Mouse (Mus musculus) olfactory bulb, adult 2 months (tissue): ENCODE data around the gene Lgmn. TPM values are rescaled to one million over a fixed set of nuclear protein-coding genes. Genes with fewer than 3 reads are reported as not detected.
A peak's percentile ranks its signal among the peaks of the same experiment; 100 is the strongest.

Source experiments
- H3K27ac ChIP-seq: fragments of 200-500 bp; 2 replicates; pipeline ENCODE4 v1.5.1; 2012; ENCODE audit warnings: low read depth, low read length; ENCODE audit not compliant: insufficient read depth
- H3K4me1 ChIP-seq: fragments of 200-500 bp; 2 replicates; pipeline ENCODE4 v1.6.1; 2012; ENCODE audit warnings: low read length; ENCODE audit not compliant: control insufficient read depth, insufficient read depth
- H3K4me3 ChIP-seq: fragments of 200-500 bp; 2 replicates; pipeline ENCODE4 v1.5.1; 2012; ENCODE audit warnings: mild to moderate bottlenecking, low read depth, low read length, moderate library complexity; ENCODE audit not compliant: insufficient read depth
- CTCF ChIP-seq: fragments of 200-500 bp; IDR thresholded peaks from 2 replicates; pipeline ENCODE4 v1.5.1; 2012; ENCODE audit warnings: low read depth, mild to moderate bottlenecking, low read length, moderate library complexity; ENCODE audit not compliant: insufficient read depth
- POLR2A ChIP-seq: fragments of 200-500 bp; IDR thresholded peaks from 2 replicates; pipeline ENCODE4 v1.6.1; 2012; ENCODE audit warnings: mild to moderate bottlenecking, low read depth, low read length, moderate library complexity; ENCODE audit not compliant: insufficient read depth
- WGBS: fragments of 180-500 bp; shearing (Covaris S2); methylation state at CpG from one replicate; pipeline ENCODE4 v1.1.7; 2018; 5-methylcytosine and 5-hydroxymethylcytosine counted together
- polyA plus RNA-seq: library from polyadenylated mRNA; stranded (reverse); fragments of >200 nt; gene quantifications from 2 replicates; pipeline ENCODE4 v1.2.4, GENCODE M21; 2012; ENCODE audit warnings: low replicate concordance; ENCODE audit not compliant: missing spikeins, insufficient read depth, insufficient read length

The Lgmn gene
- polyA plus RNA-seq, 1 experiment: not detected

GRCm38 (mm10) chr12:102423625-102424024 is 16.0 kb downstream of the Lgmn start:
- H3K4me1 ChIP-seq: peaks cover 11% of the 10 kb centered on the region
- no peak overlapping the region for H3K4me3 ChIP-seq
- WGBS: 93% methylated on average over 8 of the region's 8 CpGs
- no peak overlapping the region for H3K27ac ChIP-seq
- no peak for TF ChIP-seq CTCF

- 82% methylated on average over 11 of the region's 11 CpGs for WGBS
- H3K27ac ChIP-seq: no peak overlapping the region
Measured at GRCm38 (mm10) chr12:102422623-102423320, 16.8 kb downstream of the Lgmn start.

GRCm38 (mm10) chr12:102422065-102422464 is 17.5 kb downstream of the Lgmn start:
- Histone ChIP-seq H3K4me1 (peaks cover 12% of the 10 kb centered on the region), H3K4me3 (no peak overlapping the region), H3K27ac (0 out of 2 replicates have a peak overlapping the region, but pooled peaks have one; percentile 5)
- whole genome bisulfite sequencing: 33% methylated on average over 6 of the region's 6 CpGs
- TF ChIP-seq POLR2A (no peak), CTCF (no peak)

More at GRCm38 (mm10) chr12:102422623-102423320, 16.8 kb downstream of the Lgmn start:
- TF ChIP-seq POLR2A (no peak), CTCF (no peak)
- no peak overlapping the region for H3K4me3 ChIP-seq
- H3K4me1 ChIP-seq: peaks cover 11% of the 10 kb centered on the region

- H3K4me3 ChIP-seq: no peak overlapping the region
- 81% methylated on average over 10 of the region's 10 CpGs for WGBS
- H3K27ac ChIP-seq: no peak overlapping the region
- peaks cover 24% of the 10 kb centered on the region for H3K4me1 ChIP-seq
- TF ChIP-seq CTCF (no peak), POLR2A (no peak)
Measured at GRCm38 (mm10) chr12:102420168-102420890, 19.3 kb downstream of the Lgmn start.

- peak overlapping the region; percentile 53; the same call in 1 of the 2 replicates for H3K27ac ChIP-seq
- H3K4me1 ChIP-seq: peaks cover 28% of the 10 kb centered on the region
- 54% methylated on average over 3 of the region's 3 CpGs for whole genome bisulfite sequencing
- no peak overlapping the region for H3K4me3 ChIP-seq
- TF ChIP-seq CTCF (no peak), POLR2A (no peak)
Measured at GRCm38 (mm10) chr12:102419544-102419943, 20.1 kb downstream of the Lgmn start.

- no peak for TF ChIP-seq POLR2A
- no peak for TF ChIP-seq CTCF
- peaks cover 28% of the 10 kb centered on the region for H3K4me1 ChIP-seq
- no peak overlapping the region for H3K4me3 ChIP-seq
- H3K27ac ChIP-seq: no peak overlapping the region
- WGBS: 77% methylated on average over 6 of the region's 6 CpGs
Measured at GRCm38 (mm10) chr12:102417701-102418100, 21.9 kb downstream of the Lgmn start.

GRCm38 (mm10) chr12:102416955-102417510 is 22.6 kb downstream of the Lgmn start:
- TF ChIP-seq POLR2A (no peak), CTCF (no peak)
- WGBS: 80% methylated on average over 7 of the region's 7 CpGs

GRCm38 (mm10) chr12:102416391-102416837 is 23.2 kb downstream of the Lgmn start:
- no peak overlapping the region for H3K4me3 ChIP-seq
- peak overlapping the region; percentile 53 for H3K27ac ChIP-seq
- H3K4me1 ChIP-seq: peaks cover 22% of the 10 kb centered on the region
- no peak for TF ChIP-seq POLR2A
- TF ChIP-seq CTCF: no peak
- 9% methylated on average over 7 of the region's 7 CpGs for WGBS

More at GRCm38 (mm10) chr12:102416955-102417510, 22.6 kb downstream of the Lgmn start:
- Histone ChIP-seq H3K4me1 (peaks cover 25% of the 10 kb centered on the region), H3K27ac (peak overlapping the region; percentile 53; the same call in 1 of the 2 replicates), H3K4me3 (no peak overlapping the region)

- Histone ChIP-seq H3K27ac (0 out of 2 replicates have a peak overlapping the region, but pooled peaks have one; percentile 6), H3K4me3 (no peak overlapping the region), H3K4me1 (peaks cover 18% of the 10 kb centered on the region)
- no peak for TF ChIP-seq CTCF
- no peak for TF ChIP-seq POLR2A
- WGBS: 86% methylated on average over 6 of the region's 6 CpGs
Measured at GRCm38 (mm10) chr12:102414686-102415085, 24.9 kb downstream of the Lgmn start.
